Mouse (Mus musculus): ENCODE results near the gene Tmem101. TPM values are rescaled to one million over a fixed set of nuclear protein-coding genes. Genes with fewer than 3 reads are reported as not detected.

Tmem101 gene
- total and polyA plus RNA-seq, 2 experiments, result 4.2 to 9.2 TPM

DNA sequence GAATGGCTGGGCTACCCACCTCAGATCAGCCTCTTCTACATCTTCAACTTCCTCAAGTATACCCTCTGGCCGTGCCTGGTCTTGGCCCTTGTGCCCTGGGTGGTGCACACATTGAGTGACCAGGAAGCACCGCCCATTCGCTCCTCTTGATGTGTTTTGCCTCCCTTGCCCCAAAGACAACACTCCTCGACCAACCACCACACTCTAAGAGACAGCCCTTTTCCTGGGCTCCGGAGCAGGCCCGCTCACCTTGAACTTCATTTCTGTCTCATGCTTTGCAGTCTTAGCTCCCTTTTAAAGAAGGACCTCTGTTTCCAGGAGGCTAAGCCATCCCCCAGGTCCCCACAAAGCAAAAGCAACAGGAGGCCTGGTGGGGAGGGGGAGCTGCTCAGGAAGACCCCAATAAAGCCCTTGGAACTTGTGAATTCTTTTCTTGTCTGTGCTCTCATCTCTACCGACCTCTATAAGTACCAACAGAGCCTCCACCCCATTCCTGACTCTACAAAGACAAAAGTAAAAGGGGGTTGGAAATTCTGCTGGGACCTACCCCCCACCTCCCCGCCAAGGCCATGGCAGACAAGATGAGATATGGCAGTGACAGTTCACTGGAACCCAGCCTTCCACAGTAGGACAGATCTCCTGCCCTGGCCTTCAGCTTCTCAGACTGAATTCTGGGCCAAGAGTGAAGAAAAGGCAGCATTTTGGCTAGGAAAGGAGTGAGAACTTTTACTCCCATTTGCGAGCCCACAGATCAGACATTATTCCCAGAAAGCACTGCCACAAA lies 37.6 kb upstream of the Tmem101 start:
- H3K9ac ChIP-seq (ENCODE audit: low read depth, low read length), result no peak overlapping the region
- no peak overlapping the region for H3K4me3 ChIP-seq (ENCODE audit: insufficient read depth, low read depth, low read length)
- H3K27me3 ChIP-seq (ENCODE audit: control insufficient read depth, insufficient read depth, low read length), result no peaks in the 10 kb centered on the region
- WGBS, result 91% methylated on average over 9 of the region's 9 CpGs
- H3K36me3 ChIP-seq (ENCODE audit: control insufficient read depth, insufficient read depth, low read length), result peaks cover 7% of the 10 kb centered on the region; the same call in 1 of the 2 replicates
- TF ChIP-seq POLR2A (IDR thresholded peaks at IDR 0.05; ENCODE audit: extremely low read depth, insufficient read depth, low read length) (no peak), CTCF (IDR thresholded peaks at IDR 0.05; ENCODE audit: low read depth, low read length) (no peak)
- 0 out of 2 replicates have a peak, but pooled peaks cover 5% of the 10 kb centered on the region for H3K4me1 ChIP-seq (ENCODE audit: control insufficient read depth, insufficient read depth, low read length)
- DNase-seq (ENCODE audit: extremely low read depth, low read depth, low spot score), result no peak
- H3K79me2 ChIP-seq (ENCODE audit: control insufficient read depth, insufficient read depth, low read length), result no peaks in the 10 kb centered on the region
- no peak overlapping the region for H3K27ac ChIP-seq (replicated peaks; ENCODE audit: insufficient read depth, low read depth, low read length)

DNA sequence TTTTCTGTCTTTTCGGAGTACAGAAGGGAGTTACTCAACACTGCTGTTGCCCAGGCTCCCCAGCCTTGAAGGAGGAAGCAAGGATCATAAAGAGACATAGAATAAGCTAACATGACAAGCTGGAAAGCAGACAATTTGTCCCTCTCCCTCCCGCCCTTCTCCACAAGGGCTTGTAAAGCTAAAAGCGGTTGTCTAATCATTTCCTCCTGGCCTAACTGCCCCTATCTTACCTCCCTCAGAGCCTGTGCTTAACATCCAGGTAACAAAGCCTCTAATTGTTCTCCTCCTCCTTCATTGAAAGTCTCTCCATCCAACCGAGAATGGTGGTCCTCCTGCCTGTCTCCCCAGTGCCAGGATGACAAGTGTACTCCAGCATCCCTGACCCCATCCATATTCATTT lies 34.6 kb upstream of the Tmem101 start:
- H3K9ac ChIP-seq (ENCODE audit: low read depth, low read length), result no peak overlapping the region
- 66% methylated on average over 4 of the region's 4 CpGs for WGBS
- H3K4me3 ChIP-seq (ENCODE audit: insufficient read depth, low read depth, low read length), result no peak overlapping the region

DNA sequence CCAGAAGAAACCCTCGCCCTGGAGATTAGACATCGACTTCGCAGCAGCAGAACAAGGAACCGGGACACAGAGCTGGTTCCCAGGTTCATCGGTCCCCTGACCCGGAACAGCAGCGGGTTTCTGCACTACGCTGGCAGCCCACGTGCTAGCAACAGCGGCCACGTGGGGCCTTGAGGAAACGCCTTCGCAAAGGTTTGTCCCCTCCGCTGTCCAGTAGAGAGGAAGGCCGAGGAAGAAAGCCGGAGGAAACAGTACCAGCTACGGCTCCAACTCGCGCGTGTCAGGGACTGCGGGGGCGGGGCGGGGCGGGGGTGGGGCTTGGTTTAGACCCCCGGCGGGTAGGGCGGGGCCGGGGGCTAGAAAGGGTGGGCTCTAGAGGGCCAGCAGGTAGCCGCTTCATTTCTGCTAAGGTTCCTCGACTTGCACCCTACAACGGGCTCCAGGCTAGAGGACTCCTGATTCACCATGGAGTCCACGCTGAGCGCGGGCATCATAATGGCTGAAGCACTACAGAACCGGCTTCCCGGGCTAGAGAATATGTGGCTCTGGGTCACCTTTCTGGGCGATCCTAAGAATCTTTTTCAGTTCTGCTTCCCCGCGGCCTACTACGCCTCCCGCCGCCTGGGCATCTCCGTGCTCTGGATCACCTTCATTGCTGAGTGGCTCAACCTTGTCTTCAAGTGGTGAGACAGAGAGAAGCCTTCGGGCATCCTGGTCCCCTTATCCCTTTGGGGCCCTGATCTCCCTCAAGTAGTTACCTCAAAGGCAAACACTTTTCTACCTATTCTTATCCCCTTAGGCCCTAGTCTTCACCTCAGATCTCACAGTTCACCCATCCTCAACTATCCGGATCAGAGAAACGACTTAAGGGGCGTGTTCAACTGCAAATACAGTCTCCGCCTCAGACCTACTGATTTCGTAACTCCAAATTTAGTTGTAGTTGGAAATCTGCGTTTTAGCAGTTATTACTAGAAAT lies 33.5 kb upstream of the Tmem101 start, which contains the start of gene G6pc3:
Gene G6pc3, plus strand, starts transcription at position 160 of the 976 bp plus-strand sequence.
- DNase-seq (ENCODE audit: extremely low read depth, low read depth, low spot score), result peak; percentile 91
- Histone ChIP-seq H3K79me2 (ENCODE audit: control insufficient read depth, insufficient read depth, low read length) (peaks cover 3% of the 10 kb centered on the region), H3K4me3 (ENCODE audit: insufficient read depth, low read depth, low read length) (peak within 1 kb of the TSS; percentile 76), H3K27me3 (ENCODE audit: control insufficient read depth, insufficient read depth, low read length) (no peaks in the 10 kb centered on the region), H3K4me1 (ENCODE audit: control insufficient read depth, insufficient read depth, low read length) (peaks cover 9% of the 10 kb centered on the region), H3K27ac (replicated peaks; ENCODE audit: insufficient read depth, low read depth, low read length) (peak within 1 kb of the TSS; percentile 53), H3K36me3 (ENCODE audit: control insufficient read depth, insufficient read depth, low read length) (0 out of 2 replicates have a peak, but pooled peaks cover under 1% of the 10 kb centered on the region), H3K9ac (ENCODE audit: low read depth, low read length) (peak within 1 kb of the TSS; percentile 64)
- under 1% methylated on average over 50 of the region's 50 CpGs for WGBS
- TF ChIP-seq POLR2A (IDR thresholded peaks at IDR 0.05; ENCODE audit: extremely low read depth, insufficient read depth, low read length) (no peak), CTCF (IDR thresholded peaks at IDR 0.05; ENCODE audit: low read depth, low read length) (no peak)

More for the DNA sequence above, 34.6 kb upstream of the Tmem101 start:
- H3K4me1 ChIP-seq (ENCODE audit: control insufficient read depth, insufficient read depth, low read length), result peaks cover 8% of the 10 kb centered on the region
- no peak for DNase-seq (ENCODE audit: extremely low read depth, low read depth, low spot score)
- H3K27ac ChIP-seq (replicated peaks; ENCODE audit: insufficient read depth, low read depth, low read length), result no peak overlapping the region
- no peaks in the 10 kb centered on the region for H3K27me3 ChIP-seq (ENCODE audit: control insufficient read depth, insufficient read depth, low read length)
- peaks cover 5% of the 10 kb centered on the region; the same call in 1 of the 2 replicates for H3K36me3 ChIP-seq (ENCODE audit: control insufficient read depth, insufficient read depth, low read length)
- no peaks in the 10 kb centered on the region for H3K79me2 ChIP-seq (ENCODE audit: control insufficient read depth, insufficient read depth, low read length)
- TF ChIP-seq CTCF (IDR thresholded peaks at IDR 0.05; ENCODE audit: low read depth, low read length) (no peak), POLR2A (IDR thresholded peaks at IDR 0.05; ENCODE audit: extremely low read depth, insufficient read depth, low read length) (no peak)

DNA sequence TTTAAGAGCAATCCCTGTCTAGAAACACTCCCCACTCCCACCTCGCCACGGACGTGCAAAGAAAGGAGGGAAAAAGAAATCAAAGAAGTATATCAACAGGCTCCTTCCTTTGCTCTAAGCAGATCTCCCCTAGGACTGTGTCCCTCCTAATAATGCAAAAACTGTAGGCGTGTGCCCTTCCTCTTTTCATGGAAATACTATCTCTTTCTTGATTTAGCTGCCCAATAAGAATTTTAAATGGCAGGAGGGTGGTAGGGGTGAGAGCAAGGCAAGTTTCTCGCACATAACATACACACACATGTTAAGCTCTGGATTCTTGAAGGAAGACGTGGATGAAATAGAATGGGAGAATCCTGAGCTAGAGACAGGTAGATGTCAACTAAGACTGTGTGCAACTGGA lies 32.8 kb upstream of the Tmem101 start:
- WGBS, result 67% methylated on average over 6 of the region's 6 CpGs
- H3K27ac ChIP-seq (replicated peaks; ENCODE audit: insufficient read depth, low read depth, low read length), result peak overlapping the region; percentile 40; the same call in 1 of the 2 replicates
- peaks cover 10% of the 10 kb centered on the region for H3K79me2 ChIP-seq (ENCODE audit: control insufficient read depth, insufficient read depth, low read length)
- TF ChIP-seq POLR2A (IDR thresholded peaks at IDR 0.05; ENCODE audit: extremely low read depth, insufficient read depth, low read length) (no peak), CTCF (IDR thresholded peaks at IDR 0.05; ENCODE audit: low read depth, low read length) (no peak)
- no peaks in the 10 kb centered on the region for H3K27me3 ChIP-seq (ENCODE audit: control insufficient read depth, insufficient read depth, low read length)
- H3K9ac ChIP-seq (ENCODE audit: low read depth, low read length), result 0 out of 2 replicates have a peak overlapping the region, but pooled peaks have one; percentile 8
- peaks cover 13% of the 10 kb centered on the region for H3K4me1 ChIP-seq (ENCODE audit: control insufficient read depth, insufficient read depth, low read length)
- no peak overlapping the region for H3K4me3 ChIP-seq (ENCODE audit: insufficient read depth, low read depth, low read length)
- no peaks in the 10 kb centered on the region for H3K36me3 ChIP-seq (ENCODE audit: control insufficient read depth, insufficient read depth, low read length)
- no peak for DNase-seq (ENCODE audit: extremely low read depth, low read depth, low spot score)

DNA sequence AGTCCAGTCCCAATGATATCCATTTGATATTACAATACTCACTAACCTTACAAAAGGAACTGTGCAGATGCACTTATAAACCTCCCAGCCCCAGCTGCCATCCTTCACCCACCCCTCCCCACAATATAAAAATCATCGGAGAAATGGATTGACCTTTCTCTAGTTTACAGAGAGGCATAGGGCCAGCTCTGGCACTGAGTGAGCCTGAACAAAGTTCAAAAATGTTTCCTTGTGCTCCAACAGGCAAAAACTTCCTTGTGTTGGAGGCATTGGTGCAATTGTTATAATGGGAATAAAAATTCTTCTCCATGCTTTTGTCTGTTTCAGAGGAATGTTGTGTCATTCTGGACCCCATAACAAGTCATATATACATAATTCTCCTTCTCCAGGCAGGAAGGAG lies 30.0 kb upstream of the Tmem101 start:
- Histone ChIP-seq H3K36me3 (ENCODE audit: control insufficient read depth, insufficient read depth, low read length) (peaks cover 5% of the 10 kb centered on the region; the same call in 1 of the 2 replicates), H3K9ac (ENCODE audit: low read depth, low read length) (no peak overlapping the region), H3K27me3 (ENCODE audit: control insufficient read depth, insufficient read depth, low read length) (no peaks in the 10 kb centered on the region), H3K27ac (replicated peaks; ENCODE audit: insufficient read depth, low read depth, low read length) (peak overlapping the region; percentile 32), H3K4me1 (ENCODE audit: control insufficient read depth, insufficient read depth, low read length) (peaks cover 24% of the 10 kb centered on the region), H3K79me2 (ENCODE audit: control insufficient read depth, insufficient read depth, low read length) (peaks cover 19% of the 10 kb centered on the region), H3K4me3 (ENCODE audit: insufficient read depth, low read depth, low read length) (no peak overlapping the region)
- peak; percentile 80 for DNase-seq (ENCODE audit: extremely low read depth, low read depth, low spot score)
- no peak for TF ChIP-seq CTCF (IDR thresholded peaks at IDR 0.05; ENCODE audit: low read depth, low read length)
- TF ChIP-seq POLR2A (IDR thresholded peaks at IDR 0.05; ENCODE audit: extremely low read depth, insufficient read depth, low read length), result no peak
- WGBS, result 21% methylated on average over 1 of the region's 1 CpGs

Data from liver, adult 2 months (tissue).